Mouse (Mus musculus) G1E-ER4 (cell line): Measurements from ENCODE around the gene Hist1h2bb. TPM values are rescaled to one million over a fixed set of nuclear protein-coding genes. Genes with fewer than 3 reads are reported as not detected.
"Not testable (repeated sequence)": the region's sequence is repeated elsewhere in the genome, so short reads cannot be mapped to it uniquely, and the experiment has no call there.

ENCODE experiments used
- GATA1 ChIP-seq: IDR thresholded peaks from one replicate; pipeline ENCODE4 v1.8.0; 2012; ENCODE audit warnings: low read length, inconsistent platforms
- polyA plus RNA-seq: library from polyadenylated mRNA; stranded (reverse); fragments of >175 nt; gene quantifications from 2 replicates; pipeline ENCODE4 v1.2.3, GENCODE M21; 2012

Hist1h2bb gene
- polyA plus RNA-seq, 1 experiment, result 10.7 TPM

GRCm38 (mm10) chr13:23757211-23757773 lies 10.8 kb downstream of the Hist1h2bb start:
- no peak for TF ChIP-seq GATA1

DNA sequence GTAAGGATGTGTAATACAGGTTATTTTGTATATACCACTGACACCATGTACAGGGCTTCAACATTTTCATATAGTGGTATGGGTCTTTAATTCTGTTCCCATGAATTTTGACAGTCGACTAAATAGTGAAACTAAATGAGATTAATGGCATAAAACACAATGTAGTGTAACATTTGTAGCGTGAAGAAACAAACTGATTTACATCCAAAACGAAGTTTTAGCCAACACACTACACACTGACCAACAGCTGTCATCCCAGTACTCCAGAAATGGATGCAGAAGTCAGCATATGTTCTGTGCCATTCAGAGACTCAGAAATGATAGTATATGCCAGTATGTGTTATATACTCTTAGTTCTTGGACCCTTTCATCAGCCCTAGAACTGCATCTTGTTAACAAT lies 11.4 kb downstream of the Hist1h2bb start:
- TF ChIP-seq GATA1, result no peak

- TF ChIP-seq GATA1, result no peak
Measured at GRCm38 (mm10) chr13:23759251-23759771, 12.8 kb downstream of the Hist1h2bb start.

- TF ChIP-seq GATA1, result no peak
Measured at GRCm38 (mm10) chr13:23759916-23760239, 13.3 kb downstream of the Hist1h2bb start.

- TF ChIP-seq GATA1, result no peak
Measured at GRCm38 (mm10) chr13:23760240-23760971, 13.9 kb downstream of the Hist1h2bb start.

DNA sequence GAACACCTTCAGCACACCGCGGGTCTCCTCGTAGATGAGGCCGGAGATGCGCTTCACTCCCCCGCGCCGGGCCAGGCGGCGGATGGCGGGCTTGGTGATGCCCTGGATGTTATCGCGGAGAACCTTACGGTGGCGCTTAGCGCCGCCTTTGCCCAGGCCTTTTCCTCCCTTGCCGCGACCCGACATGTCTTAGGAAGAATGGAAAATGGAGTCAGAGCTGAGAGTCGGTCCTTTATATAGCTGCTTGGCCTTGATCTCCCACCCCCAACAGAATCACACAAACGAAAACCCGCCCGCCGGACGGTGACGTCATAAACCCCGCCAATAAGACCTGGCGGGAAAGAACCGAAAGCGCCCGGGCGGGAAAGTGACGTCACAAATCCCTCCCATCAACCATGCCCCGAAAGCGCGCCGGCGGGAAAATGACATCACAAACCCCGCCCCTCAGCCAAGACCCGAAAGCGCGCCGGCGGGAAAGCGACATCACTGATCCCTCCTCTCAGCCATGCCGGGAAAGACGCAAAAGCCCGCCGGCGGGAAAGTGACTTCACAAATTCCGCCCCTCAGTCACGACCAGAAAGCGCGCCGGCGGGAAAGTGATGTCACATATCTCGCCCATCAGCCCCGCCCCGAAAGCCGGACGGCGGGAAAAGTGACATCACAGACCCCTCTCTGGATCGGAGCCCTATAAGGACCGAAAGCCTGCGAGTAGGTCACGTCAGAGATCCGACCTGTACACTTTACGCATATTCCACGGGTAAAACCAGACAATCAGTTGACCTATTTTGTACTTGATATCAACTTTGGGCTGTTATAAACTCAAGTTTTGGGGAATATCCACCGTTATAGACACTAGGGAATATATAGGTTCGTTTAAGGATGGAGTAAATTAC lies 14.7 kb downstream of the Hist1h2bb start, which contains the start of gene Hist1h4a:
Gene Hist1h4a (minus strand): TSS at position 259 of the 893 bp plus-strand sequence.
- TF ChIP-seq GATA1, result no peak

DNA sequence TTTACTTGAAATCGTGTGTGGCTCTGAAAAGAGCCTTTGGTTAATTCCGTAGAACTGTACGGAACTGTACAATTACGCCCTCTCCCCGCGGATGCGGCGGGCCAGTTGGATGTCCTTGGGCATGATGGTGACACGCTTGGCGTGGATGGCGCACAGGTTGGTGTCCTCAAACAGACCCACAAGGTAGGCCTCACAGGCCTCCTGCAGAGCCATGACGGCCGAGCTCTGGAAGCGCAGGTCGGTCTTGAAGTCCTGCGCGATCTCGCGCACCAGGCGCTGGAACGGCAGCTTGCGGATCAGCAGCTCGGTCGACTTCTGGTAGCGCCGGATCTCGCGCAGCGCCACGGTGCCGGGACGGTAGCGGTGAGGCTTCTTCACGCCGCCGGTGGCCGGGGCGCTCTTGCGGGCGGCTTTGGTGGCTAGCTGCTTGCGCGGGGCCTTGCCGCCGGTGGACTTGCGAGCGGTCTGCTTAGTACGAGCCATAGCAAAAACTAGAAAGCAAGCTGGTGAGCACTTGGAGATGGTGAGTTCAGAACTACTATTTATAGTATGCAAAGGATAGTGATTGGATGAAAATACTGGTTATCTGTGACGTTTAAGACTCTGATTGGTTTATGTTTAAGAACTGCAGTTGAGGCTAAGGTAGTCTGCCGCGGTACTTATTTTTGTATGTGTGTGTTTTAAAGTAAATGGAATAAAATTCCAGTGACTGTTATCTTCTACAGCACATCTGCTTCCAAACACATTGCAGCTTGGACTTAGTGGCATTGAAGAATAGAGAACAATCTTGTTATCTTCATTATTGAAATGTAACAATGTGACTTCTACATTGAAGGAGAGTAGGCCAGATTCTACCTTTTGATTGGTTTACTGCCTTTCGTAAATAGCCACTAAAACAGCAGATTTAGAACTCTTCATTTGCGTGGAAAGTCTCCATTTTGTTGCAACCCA lies 15.6 kb downstream of the Hist1h2bb start, which contains the start of gene Hist1h3a:
Gene Hist1h3a (minus strand): TSS at position 516 of the 951 bp plus-strand sequence.
- not testable (repeated sequence) for TF ChIP-seq GATA1

DNA sequence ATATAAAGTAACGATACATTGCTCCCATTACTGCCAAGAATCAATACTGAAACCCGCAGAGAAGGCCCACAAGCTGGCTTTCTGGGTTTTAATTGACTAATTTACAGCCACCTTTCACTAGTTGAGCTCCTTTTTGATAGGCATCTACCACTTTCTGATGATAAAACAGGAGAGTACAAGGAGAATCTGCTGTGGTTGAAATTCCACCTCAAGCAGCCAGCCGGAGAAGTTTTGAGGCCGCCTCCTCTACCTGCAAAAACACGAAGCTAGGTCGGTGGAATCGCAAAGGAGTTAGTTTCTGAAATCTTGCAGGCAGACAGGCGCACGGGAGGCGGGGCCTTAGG lies 16.7 kb downstream of the Hist1h2bb start:
- no peak for TF ChIP-seq GATA1

GRCm38 (mm10) chr13:23763586-23764323 lies 17.2 kb downstream of the Hist1h2bb start, which contains the start of gene Hist1h1a:
TSS of gene Hist1h1a (plus strand) at chr13:23763666.
- TF ChIP-seq GATA1, result no peak

GRCm38 (mm10) chr13:23764324-23765171 lies 18.0 kb downstream of the Hist1h2bb start:
- TF ChIP-seq GATA1, result no peak

GRCm38 (mm10) chr13:23765172-23765513 lies 18.6 kb downstream of the Hist1h2bb start:
- no peak for TF ChIP-seq GATA1

DNA sequence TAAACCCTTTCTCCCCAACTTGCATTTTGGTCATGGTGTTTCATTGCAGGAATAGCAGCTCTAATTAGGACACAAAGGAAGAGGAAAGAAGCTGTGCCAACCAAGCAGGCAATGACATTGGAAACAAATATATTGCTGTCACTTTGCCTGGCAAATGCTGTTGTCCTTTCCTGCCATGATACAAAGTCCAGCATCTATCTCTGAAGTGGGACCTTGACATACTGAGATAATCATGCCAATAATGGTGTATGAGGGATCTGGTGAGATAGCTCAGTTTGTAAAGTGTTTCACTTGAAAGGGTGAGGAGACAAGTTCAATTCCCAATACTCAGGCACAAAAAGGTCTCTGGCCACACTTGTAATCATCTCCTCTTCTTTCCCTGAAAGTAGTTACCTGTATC lies 20.2 kb downstream of the Hist1h2bb start:
- TF ChIP-seq GATA1, result no peak

GRCm38 (mm10) chr13:23768834-23769397 lies 22.4 kb downstream of the Hist1h2bb start:
- TF ChIP-seq GATA1, result no peak
